Mouse (Mus musculus): Measurements from ENCODE around the gene Urm1.

Gene Urm1

GRCm38 (mm10) chr2:29827709-29828024 is 7.8 kb downstream of the Urm1 start:
- DNase-seq (ENCODE audit: low read depth) = no peak

DNA sequence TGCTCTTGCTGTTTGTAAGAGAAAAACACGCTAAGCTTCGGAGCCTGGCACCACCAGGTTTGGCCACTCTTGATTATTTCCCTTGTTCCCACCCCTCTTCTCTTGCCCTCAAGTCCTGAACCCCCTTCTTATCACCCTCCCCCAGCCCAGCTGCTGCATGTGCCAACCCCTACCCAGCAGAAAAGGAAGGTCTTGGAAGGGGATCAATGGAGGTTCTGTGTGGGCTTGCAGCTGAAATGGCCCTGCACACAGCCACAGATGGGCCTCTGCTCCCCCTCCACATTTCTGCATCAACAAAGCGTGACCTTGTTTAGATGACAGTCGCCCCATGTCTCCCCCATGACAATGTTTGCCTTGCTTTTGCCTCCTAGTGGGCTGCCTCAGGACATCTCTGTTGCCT is 11.2 kb downstream of the Urm1 start:
- no peak for DNase-seq (ENCODE audit: low read depth)

DNA sequence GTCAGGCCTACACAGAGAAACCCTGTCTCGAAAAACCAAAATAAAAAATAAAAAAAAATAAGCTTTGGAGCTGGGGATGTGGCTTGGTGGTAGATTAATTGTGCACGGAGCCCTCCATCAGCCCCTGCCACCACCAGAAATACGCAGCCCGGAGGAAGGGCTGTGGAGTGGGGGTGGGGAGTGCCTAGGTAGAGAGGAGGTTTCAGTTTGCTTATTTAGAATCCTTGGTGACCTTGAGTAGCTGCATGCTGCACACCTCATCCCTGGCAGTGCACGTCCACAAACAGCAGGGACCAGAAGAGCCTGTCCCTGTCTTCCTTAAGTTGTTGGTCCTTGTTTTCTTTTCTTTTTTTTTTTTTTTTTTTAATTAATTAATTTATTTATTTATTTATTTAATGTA is 13.9 kb downstream of the Urm1 start:
- DNase-seq (ENCODE audit: low read depth) = no peak

GRCm38 (mm10) chr2:29835391-29835899 is 15.6 kb downstream of the Urm1 start:
- DNase-seq (ENCODE audit: low read depth) = no peak

GRCm38 (mm10) chr2:29839460-29839859 is 19.6 kb downstream of the Urm1 start:
- DNase-seq (ENCODE audit: low read depth) = no peak

GRCm38 (mm10) chr2:29843231-29844105 is 23.6 kb downstream of the Urm1 start:
- DNase-seq (ENCODE audit: low read depth) = no peak

GRCm38 (mm10) chr2:29844115-29844514 is 24.2 kb downstream of the Urm1 start:
- DNase-seq (ENCODE audit: low read depth) = no peak

DNA sequence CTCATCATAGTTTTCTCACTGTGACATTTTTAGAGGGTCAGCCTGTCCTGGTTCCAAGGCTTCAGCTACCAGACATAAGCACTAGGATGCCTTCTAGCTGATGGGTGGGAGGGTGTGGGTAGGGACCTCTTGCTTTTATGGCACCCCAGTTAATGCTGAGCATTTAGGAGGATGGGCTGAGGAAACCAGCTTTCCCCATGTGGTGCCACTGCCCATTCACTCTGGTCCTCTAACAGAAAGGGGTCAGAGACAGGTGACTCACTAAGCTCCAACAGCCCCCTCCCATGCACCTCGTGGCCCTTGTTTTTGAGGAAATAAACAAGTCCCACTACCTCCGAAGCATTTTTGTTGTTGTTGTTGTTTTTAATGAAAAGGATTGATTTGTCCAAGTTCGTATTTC is 24.8 kb downstream of the Urm1 start:
- no peak for DNase-seq (ENCODE audit: low read depth)

DNA sequence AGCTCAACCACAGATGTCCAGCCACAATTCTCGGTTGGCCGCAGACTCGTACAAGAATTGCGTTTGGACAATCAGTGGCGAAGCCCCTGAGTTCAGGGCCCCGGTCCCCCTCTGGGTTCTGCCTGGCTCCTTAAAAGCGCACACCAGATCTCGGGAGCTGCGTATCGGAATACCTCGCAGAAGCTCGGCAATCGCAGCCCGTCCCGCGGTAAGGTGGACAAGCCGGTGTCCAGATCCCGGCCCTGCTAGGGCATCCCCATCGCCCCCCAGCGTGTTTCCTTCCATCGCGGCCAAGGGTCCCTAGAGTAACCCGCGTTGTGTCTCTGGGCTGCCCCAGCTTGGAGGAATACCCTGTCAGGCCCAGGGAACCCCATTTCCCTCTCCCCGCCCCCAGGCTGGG is 25.8 kb downstream of the Urm1 start:
- no peak for DNase-seq (ENCODE audit: low read depth)

DNA sequence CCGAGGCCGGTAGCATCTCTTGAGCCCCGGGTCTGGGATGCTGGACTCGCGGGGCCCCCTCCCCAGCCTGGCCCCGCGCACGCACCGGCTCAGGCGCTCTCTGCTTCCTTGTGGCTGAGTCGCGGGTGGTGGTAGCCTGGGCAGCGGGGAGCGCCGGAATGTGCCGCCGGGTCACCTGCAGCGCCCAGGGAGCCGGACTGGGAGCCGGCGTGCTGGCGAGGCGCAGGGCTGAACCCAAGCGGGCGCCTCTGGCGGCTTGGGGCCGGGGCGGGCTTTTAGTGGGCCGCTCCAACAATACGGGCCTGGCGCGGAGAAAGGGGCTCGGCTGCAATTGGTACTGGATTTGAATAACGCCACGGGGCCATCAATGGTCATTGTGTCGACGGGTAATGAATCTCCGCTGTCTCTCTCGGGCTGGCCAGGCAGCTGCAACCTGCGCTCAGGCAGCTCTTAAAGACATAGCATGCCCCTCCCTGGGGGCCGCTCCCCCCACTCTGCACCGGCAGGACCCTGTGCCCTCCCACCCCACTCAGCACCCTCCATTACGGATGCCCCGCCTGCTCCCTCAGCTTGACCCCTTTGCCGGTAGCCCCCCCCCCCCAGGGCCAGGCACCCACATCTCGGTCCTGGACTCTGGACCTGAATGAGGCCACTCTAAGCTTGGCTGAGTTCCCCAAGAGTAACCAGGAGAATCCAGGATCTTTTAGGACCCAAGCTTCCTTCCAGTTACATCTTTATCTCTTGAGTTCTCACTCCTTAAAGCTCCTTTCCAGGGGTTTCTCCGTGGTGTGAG is 26.4 kb downstream of the Urm1 start:
- DNase-seq (ENCODE audit: low read depth) = no peak

GRCm38 (mm10) chr2:29846911-29847310 is 27.0 kb downstream of the Urm1 start:
- DNase-seq (ENCODE audit: low read depth) = no peak

GRCm38 (mm10) chr2:29849041-29849440 is 29.2 kb downstream of the Urm1 start:
- DNase-seq (ENCODE audit: low read depth) = no peak

DNA sequence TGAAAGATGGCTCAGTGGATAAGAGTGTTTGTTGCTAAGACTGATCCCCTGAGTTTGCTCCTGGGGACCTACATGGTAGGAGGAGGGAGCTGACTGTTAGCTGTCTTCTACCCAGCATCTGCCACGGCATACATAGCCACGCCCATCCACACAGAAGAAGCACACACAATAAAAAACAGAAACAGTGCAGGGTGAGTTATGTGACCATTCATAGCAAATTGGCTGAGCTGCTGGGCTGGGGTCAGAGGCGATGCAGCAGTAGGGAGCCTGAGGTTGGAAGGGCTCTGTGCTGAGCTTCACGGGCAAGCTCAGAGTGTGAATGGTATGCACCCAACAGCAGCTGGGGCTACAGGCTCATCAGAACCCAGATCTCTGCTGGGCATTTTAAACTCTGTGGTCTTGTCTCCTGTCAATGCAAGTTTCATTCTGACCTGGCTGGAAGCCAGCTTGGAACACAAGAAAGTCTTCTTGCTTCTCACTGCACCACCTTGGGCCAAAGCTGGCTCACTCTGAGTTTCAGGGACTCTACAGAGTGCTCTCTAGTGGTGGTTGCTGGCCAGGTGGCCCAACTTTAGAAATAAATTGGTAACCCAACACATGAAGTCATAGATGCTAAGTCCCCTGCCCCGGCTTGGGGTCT is 30.1 kb downstream of the Urm1 start:
- no peak for DNase-seq (ENCODE audit: low read depth)

GRCm38 (mm10) chr2:29852957-29853485 is 33.1 kb downstream of the Urm1 start:
- DNase-seq (ENCODE audit: low read depth) = no peak

GRCm38 (mm10) chr2:29853736-29854135 is 33.9 kb downstream of the Urm1 start:
- DNase-seq (ENCODE audit: low read depth) = no peak

- no peak for DNase-seq (ENCODE audit: low read depth)
Measured at GRCm38 (mm10) chr2:29855585-29856210, 35.8 kb downstream of the Urm1 start.

GRCm38 (mm10) chr2:29856451-29857260 is 36.8 kb downstream of the Urm1 start:
- no peak for DNase-seq (ENCODE audit: low read depth)

GRCm38 (mm10) chr2:29857341-29857740 is 37.5 kb downstream of the Urm1 start:
- no peak for DNase-seq (ENCODE audit: low read depth)

DNA sequence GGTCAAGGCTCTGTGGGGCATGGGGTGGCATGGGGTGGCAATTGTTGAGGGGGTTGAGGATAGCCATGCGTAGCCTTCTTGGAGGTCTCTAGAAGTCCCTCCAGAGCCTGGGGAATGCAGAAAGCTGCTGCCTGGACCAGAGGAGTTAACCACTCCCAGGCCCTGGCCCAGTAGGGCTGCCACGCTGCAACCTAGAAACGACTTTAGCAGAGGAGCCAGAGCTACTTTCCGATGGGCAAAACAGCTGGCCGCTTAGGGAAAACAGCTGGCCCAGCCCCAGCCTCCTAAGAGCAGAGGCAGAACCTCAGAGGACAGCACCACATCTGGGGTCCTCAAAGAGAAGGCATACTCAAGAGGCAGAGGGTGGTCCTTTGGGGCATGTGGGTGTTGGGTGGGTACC is 38.1 kb downstream of the Urm1 start:
- DNase-seq (ENCODE audit: low read depth) = no peak

- DNase-seq (ENCODE audit: low read depth) = peak; percentile 59
Measured at GRCm38 (mm10) chr2:29858748-29859473, 39.0 kb downstream of the Urm1 start.

Data from naive thymus-derived CD4-positive, alpha-beta T cell, adult 2 months (primary cell).